Mouse (Mus musculus) skeletal muscle tissue, adult 2 months (tissue): ENCODE measurements at regions not wholly inside any gene's neighbourhood (a gene's known extent, or its start where the extent isn't known, plus 50 kb on each side); places are given as distances from the start of the nearest gene placed in this dataset.

Experiments
- DNase-seq: peaks from one replicate; pipeline ENCODE4 v3.0.0-alpha.2; 2012; ENCODE audit warnings: low read depth, low spot score

GRCm38 (mm10) chr13:11490766-11491165 is 616.0 kb downstream of the Ryr2 start:
- DNase-seq, result no peak

- DNase-seq, result no peak
Measured at GRCm38 (mm10) chr13:11483142-11483541, 623.6 kb downstream of the Ryr2 start.

DNA sequence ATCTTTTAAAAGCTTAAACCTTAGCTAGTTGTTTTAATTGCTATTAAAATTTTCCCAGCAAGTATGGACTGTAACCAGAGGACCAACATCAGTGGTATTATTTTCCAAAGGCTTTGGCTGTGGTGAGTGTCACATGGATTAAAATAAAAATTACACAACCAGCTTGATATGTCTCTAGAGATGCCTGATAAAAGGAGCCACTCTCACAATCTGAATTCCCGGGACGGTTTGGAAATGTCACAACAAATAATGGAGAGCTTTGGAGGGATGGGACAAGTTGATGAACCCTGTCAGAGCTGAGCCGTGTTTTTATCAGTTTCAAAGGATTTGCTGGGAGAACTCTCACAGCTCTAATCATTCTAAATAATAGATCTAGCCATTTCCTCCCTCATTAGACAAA is 624.0 kb downstream of the Ryr2 start:
- no peak for DNase-seq

DNA sequence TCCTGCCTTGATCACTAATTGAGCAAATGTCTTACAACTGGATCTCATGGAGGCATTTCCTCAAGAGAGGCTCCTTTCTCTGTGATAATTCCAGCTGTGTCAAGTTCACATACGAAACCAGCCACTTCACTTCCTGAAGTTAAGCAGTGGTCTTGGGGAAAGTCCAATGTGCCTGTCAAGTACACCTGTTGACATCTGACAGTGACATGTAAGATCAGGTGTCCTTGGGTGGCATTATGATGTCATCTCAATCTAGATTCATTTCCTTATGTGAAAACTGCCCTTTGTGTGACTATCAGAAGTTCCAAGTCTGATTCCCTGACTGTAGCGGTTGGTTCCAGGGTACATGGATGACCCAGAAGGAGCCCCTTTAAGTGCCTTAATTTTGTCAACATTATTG is 646.5 kb downstream of the Ryr2 start:
- no peak for DNase-seq

DNA sequence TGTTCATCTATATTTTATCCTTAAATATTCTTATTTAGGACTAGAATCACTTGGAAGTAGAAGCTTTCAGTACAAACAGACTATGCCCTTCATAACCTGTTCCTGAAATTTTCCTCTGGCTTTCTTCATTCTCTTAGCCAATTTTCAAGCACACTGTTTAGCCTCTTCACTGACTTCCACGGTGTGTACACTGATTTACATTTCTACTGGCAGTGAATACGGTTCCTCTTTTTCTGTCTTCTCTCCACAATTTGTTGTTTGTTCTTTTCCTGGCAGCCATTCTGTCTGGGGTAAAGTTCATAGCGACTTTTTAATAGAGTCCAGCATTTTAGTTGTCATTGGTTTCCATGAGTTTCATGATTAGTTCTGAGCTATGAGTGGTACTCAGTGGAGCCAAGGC is 651.6 kb downstream of the Ryr2 start:
- no peak for DNase-seq

DNA sequence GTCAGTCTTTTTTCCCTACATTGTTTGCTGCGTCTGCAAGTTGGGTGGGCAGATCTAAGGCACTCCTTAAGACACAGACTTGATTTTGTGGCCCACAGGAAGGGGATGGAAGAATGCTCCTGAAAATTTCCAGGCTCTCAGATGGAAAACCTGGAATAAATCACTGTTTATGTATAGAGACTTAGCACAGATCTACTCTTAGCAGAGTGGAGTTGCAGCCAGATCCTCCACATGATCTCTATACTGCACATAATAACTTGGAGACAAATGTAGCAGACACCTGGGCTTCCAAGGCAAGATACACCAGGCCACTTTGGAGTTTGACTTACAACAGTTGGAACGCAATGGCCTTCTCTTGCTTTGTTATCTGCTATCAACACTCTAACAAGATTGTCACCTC is 654.3 kb downstream of the Ryr2 start:
- DNase-seq, result no peak

- DNase-seq, result peak; percentile 43
Measured at GRCm38 (mm10) chr13:11432465-11433339, 674.0 kb downstream of the Ryr2 start.

DNA sequence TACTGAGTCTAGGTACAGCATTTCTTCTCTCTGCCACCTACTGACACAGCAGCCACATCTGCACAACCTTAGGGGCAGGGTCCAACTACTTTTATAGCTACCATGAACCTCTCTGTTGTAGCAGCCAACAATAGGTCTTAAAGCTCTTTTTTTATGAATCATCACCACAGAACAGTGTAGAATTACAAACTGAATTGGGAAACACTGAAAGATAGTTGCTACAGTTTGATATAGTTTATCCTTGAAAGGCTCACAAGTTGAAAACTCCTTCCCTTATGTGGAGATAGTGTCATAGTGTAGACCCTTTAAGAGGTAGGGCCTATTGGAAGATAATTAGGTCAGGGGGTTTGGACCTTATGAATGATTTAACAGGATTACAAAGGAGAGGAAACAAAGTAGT is 679.9 kb downstream of the Ryr2 start:
- DNase-seq, result no peak

DNA sequence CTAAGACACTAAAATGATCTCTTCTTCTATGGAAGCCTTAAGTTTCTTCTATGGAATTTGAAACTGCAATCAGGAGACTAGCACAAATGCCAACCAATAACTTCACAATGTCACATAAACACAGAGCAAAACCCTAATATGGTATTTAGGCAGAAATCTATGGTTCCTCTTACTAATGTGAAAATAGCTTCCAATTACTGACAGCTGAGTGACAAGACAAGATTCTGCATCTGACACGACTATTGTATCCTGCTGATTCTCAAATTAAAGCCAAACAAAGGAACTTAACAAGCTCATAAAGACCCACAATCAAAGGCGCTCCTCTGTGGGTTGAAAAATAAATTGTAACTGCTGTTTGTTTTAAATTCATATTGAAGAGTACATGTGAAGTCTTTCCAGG is 714.7 kb downstream of the Ryr2 start:
- no peak for DNase-seq

DNA sequence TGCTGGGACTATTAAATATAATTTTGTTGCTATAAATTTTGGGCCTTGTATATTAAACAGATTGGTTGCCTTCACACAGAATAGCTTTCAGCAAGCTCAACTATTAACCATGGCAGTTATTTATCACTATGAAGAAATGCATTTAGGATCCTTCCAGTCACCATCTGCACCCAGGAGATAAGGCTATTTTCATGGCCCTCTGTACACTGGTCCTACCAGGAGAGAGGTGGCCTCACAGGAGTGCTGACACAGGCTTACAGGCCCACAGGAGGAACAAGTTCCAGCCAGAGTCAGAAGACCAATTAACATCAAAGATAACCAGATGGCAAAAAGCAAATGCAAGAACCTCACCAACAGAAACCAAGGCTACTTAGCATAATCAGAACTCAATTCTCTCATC is 731.3 kb downstream of the Ryr2 start:
- DNase-seq, result no peak

DNA sequence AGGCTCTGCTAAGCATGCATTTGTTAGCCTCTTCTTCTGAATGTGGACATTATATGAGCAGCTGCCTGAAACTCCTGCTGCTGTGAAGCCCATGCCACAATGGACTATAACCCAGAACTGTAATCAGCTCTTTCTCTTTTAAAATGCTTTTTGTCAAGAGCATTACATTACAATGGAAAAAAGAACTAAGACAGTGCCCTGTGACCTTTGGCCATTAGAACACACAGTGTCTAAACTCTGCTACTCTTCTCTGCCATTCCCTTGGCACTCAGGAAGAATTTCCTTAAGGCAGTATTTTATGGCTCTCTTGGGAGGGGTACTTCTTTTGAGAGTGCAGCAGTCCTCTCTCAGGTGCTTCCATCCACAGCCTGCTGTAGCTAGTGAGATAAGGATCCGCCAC is 737.3 kb downstream of the Ryr2 start:
- no peak for DNase-seq

DNA sequence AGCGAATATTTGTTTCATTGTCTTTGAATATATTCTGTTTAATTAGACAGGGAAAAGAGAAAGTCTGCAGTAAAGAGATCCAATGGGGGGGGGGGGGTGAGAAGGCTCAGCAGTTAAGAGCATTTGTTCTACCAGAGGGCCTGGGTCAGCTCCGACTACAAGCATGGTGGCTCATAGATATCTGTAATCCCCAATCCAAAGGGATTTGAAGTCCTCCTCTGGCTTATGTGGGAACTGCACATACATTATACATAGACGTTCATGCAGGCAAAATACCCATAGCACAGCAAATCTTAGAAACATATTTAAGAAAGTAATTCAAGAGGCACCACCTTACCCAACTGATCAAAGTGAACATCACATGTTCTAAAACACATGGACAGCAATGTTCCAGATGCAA is 743.9 kb downstream of the Ryr2 start:
- no peak for DNase-seq

- DNase-seq, result no peak
Measured at GRCm38 (mm10) chr13:11348502-11348849, 758.3 kb downstream of the Ryr2 start.

GRCm38 (mm10) chr13:11347787-11348501 is 758.8 kb downstream of the Ryr2 start:
- DNase-seq, result no peak

GRCm38 (mm10) chr13:11344500-11344899 is 762.2 kb downstream of the Ryr2 start:
- no peak for DNase-seq

- peak; percentile 3 for DNase-seq
Measured at GRCm38 (mm10) chr13:11338297-11338616, 768.5 kb downstream of the Ryr2 start.

GRCm38 (mm10) chr13:11337610-11338296 is 769.0 kb downstream of the Ryr2 start:
- no peak for DNase-seq

GRCm38 (mm10) chr13:11336958-11337357 is 769.8 kb downstream of the Ryr2 start:
- no peak for DNase-seq

- no peak for DNase-seq
Measured at GRCm38 (mm10) chr13:11331991-11332390, 774.8 kb downstream of the Ryr2 start.

- DNase-seq, result no peak
Measured at GRCm38 (mm10) chr13:11308716-11309115, 798.0 kb downstream of the Ryr2 start.

- no peak for DNase-seq
Measured at GRCm38 (mm10) chr13:11295493-11295892, 811.3 kb downstream of the Ryr2 start.

DNA sequence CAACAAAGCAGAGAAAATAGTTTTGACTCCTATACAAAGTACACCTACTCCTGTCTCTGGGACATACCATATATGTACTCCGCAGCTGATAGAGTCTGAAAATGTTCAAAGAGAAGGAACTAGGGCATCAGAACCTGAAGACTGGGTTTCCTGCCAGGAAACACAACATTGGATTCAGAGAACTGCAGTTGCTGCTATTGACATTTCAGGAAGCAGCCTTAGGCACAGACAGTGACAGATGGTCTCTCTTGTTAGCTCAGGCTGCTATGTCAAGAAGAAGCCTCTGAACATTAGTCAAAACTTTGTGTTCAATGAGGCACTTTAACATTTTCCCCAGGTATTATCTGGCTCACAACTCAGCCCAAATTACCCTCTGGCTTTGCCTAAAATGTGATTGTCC is 812.1 kb downstream of the Ryr2 start:
- DNase-seq, result no peak

DNA sequence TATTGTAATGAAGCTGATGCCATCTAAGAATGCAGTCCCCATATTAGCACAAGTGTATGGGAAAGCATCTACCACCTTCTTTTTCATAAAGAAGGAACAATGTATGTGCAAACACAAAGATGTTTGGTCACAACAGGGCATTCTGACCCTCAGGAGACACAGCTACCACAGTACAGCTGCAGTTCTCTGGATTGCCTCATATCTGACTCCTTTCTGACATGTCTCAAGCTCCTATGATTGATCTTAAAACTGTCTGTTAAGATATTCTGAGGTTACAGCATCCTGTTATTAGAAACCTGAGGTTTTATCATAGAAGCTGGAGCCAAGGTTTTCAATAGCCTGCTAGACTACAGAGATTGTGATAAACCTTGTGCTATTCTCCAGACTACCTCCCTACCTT is 813.0 kb downstream of the Ryr2 start:
- no peak for DNase-seq
